Mouse (Mus musculus) heart, embryonic 14.5 days (tissue): ENCODE results near the gene 1600014C23Rik. TPM values are rescaled to one million over a fixed set of nuclear protein-coding genes. Genes with fewer than 3 reads are reported as not detected.

ENCODE experiments used
- ATAC-seq: fragments of 200-750 bp; cut with Nextera tagmentation; 2 replicates; pipeline ENCODE4 v1.8.0; 2017; ENCODE audit warnings: low read depth, moderate TSS enrichment; ENCODE audit not compliant: insufficient number of reproducible peaks, insufficient read depth, low FRiP score
- H3K27ac ChIP-seq, 2 experiments: fragments of 200-500 bp in 1 of 2; fragments of 300-500 bp in 1 of 2; sonication (generic) in 1 of 2; replicated peaks in 1 of 2; 2 replicates each; pipeline ENCODE4 v1.5.1; 2012 to 2014; ENCODE audit warnings: low read depth in 2 of 2, low read length in 2 of 2, control low read depth in 1 of 2, mild to moderate bottlenecking in 1 of 2, mixed read lengths in 1 of 2; ENCODE audit not compliant: control insufficient read depth in 1 of 2, insufficient read depth in 1 of 2
- H3K27me3 ChIP-seq: fragments of 300-500 bp; sonication (generic); 2 replicates; pipeline ENCODE4 v1.6.1; 2014; ENCODE audit warnings: mild to moderate bottlenecking, low read length, control low read depth; ENCODE audit not compliant: control insufficient read depth, insufficient read depth
- H3K36me3 ChIP-seq: fragments of 300-500 bp; sonication (generic); 2 replicates; pipeline ENCODE4 v1.6.1; 2014; ENCODE audit warnings: mild to moderate bottlenecking, control low read depth, low read length, mixed read lengths; ENCODE audit not compliant: control insufficient read depth, insufficient read depth
- H3K4me1 ChIP-seq, 2 experiments: fragments of 200-500 bp in 1 of 2; fragments of 300-500 bp in 1 of 2; sonication (generic) in 1 of 2; 2 replicates each; pipeline ENCODE4 v1.6.1; 2012 to 2014; ENCODE audit warnings: low read length in 2 of 2, control low read depth in 1 of 2, mixed read lengths in 1 of 2; ENCODE audit not compliant: control insufficient read depth in 2 of 2, insufficient read depth in 2 of 2
- H3K4me2 ChIP-seq: fragments of 300-500 bp; sonication (generic); 2 replicates; pipeline ENCODE4 v1.6.1; 2014; ENCODE audit warnings: mild to moderate bottlenecking, low read length
- H3K4me3 ChIP-seq, 2 experiments: fragments of 200-500 bp in 1 of 2; fragments of 300-500 bp in 1 of 2; sonication (generic) in 1 of 2; 2 replicates each; pipeline ENCODE4 v1.5.1; 2012 to 2014; ENCODE audit warnings: low read length in 2 of 2, mild to moderate bottlenecking in 2 of 2, control low read depth in 1 of 2, low read depth in 1 of 2, moderate library complexity in 1 of 2; ENCODE audit not compliant: control insufficient read depth in 1 of 2, insufficient read depth in 1 of 2
- H3K9ac ChIP-seq: fragments of 300-500 bp; sonication (generic); 2 replicates; pipeline ENCODE4 v1.6.1; 2014; ENCODE audit warnings: mild to moderate bottlenecking, low read length
- H3K9me3 ChIP-seq: fragments of 300-500 bp; sonication (generic); 2 replicates; pipeline ENCODE4 v1.6.1; 2016; ENCODE audit warnings: low read length, control low read depth; ENCODE audit not compliant: control insufficient read depth
- whole genome bisulfite sequencing: fragments of 180-500 bp; shearing (Covaris S2); extraction: QIAGEN DNeasy Blood & Tissue Kit; methylation state at CpG from one replicate; pipeline ENCODE4 v1.1.7; 2014; 5-methylcytosine and 5-hydroxymethylcytosine counted together
- polyA plus RNA-seq: library from polyadenylated mRNA; unstranded; fragments of >200 nt; fragmentation: Nextera tagmentation; extraction: Ambion mirVana; gene quantifications from 2 replicates; pipeline ENCODE4 v1.2.1, GENCODE M21; 2014

The 1600014C23Rik gene
- polyA plus RNA-seq, 1 experiment from 2014 or later, result 1.0 TPM

DNA sequence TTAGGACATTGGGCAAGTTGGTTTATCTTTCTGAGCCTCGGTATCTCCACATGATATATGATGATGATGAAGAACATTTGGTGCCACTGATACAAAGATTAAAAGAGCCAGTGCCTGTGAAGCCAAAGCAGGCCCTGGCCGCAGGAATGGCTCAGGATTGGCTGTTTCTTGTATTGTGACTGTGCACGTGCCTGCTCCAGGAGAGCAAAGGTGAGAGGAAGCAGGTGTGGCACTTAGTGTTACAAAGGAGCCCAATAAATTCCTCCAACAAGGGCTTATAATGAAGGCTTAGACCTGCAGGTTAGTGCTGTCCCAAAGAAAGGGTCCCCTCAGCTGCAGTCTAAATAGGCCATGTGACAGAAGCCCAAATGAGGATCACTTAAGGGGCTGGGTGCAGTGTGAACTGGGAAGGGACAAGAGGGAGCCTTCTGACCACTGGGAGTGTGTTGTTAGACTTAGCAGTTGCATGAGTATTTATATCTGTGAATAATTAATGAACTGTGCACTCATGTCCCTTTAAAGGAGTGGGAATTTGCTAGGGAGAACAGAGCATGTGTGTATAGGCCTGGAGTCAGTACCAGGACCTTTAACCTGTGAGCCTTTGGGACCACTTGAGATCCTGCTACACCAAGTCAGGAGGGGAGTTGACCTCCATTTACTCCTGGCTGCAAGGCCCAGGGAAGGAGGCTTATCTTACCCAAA is 34.5 kb downstream of the 1600014C23Rik start:
- H3K9me3 ChIP-seq, result no peaks in the 10 kb centered on the region
- H3K4me1 ChIP-seq, result peaks cover 18 to 29% of the 10 kb centered on the region in 2 experiments
- WGBS, result 94% methylated on average over 3 of the region's 3 CpGs
- H3K9ac ChIP-seq, result no peak overlapping the region
- H3K36me3 ChIP-seq, result peaks cover 21% of the 10 kb centered on the region
- H3K4me3 ChIP-seq, result no peak overlapping the region
- no peaks in the 10 kb centered on the region for H3K27me3 ChIP-seq
- H3K27ac ChIP-seq, result no peak overlapping the region
- H3K4me2 ChIP-seq, result no peak overlapping the region
- ATAC-seq, result no peak

DNA sequence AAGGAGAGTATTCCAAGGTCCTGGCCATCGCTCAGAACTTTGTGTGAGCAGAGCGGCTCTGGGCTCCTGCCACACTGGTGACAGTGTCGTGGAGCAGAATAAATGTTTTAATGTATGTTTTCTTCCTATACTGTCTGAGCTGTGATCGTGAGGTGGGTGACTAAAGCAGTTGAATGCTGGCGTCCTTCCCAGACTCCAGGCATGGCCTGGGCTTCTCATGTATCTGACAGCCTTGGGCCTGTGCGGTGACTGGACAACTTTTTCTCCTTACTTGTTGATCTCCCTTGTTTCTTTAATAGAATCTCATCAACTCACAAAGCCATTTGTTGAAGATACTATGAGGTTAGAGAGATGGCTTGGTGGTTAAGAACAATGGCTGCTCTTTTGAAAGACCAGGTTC is 35.3 kb downstream of the 1600014C23Rik start:
- no peak for ATAC-seq
- H3K9ac ChIP-seq, result no peak overlapping the region
- no peaks in the 10 kb centered on the region for H3K9me3 ChIP-seq
- no peaks in the 10 kb centered on the region for H3K27me3 ChIP-seq
- no peak overlapping the region for H3K4me2 ChIP-seq
- H3K36me3 ChIP-seq, result peaks cover 21% of the 10 kb centered on the region
- H3K4me3 ChIP-seq, result no peak overlapping the region
- H3K27ac ChIP-seq, result no peak overlapping the region
- 70% methylated on average over 6 of the region's 6 CpGs for whole genome bisulfite sequencing
- peaks cover 26 to 37% of the 10 kb centered on the region in 2 experiments for H3K4me1 ChIP-seq

DNA sequence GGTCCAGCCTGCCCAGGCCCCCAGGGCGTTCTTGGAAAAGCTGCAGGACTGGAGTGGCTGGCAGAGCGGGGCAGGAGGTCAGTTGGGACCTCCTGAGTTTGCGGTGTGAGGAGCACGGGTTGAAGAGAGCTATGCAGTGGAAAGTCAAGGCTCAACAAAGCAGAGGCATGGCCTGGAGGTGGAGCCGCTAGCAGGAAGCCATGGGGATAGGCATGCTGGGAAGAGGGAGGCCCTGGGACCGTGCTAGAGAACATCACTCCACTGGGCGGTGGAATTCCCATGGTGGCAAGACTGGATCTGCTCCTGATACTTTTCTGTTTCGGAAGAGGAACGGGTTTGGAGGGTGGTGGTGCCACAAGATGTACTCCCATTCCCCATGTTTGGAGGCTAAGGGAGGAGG is 36.7 kb downstream of the 1600014C23Rik start:
- 89% methylated on average over 9 of the region's 9 CpGs for WGBS
- Histone ChIP-seq H3K4me1 (peaks cover 27 to 41% of the 10 kb centered on the region in 2 experiments), H3K4me2 (no peak overlapping the region), H3K4me3 (no peak overlapping the region), H3K36me3 (peaks cover 21% of the 10 kb centered on the region), H3K27ac (no peak overlapping the region), H3K9ac (no peak overlapping the region), H3K27me3 (no peaks in the 10 kb centered on the region), H3K9me3 (no peaks in the 10 kb centered on the region)
- ATAC-seq, result no peak

DNA sequence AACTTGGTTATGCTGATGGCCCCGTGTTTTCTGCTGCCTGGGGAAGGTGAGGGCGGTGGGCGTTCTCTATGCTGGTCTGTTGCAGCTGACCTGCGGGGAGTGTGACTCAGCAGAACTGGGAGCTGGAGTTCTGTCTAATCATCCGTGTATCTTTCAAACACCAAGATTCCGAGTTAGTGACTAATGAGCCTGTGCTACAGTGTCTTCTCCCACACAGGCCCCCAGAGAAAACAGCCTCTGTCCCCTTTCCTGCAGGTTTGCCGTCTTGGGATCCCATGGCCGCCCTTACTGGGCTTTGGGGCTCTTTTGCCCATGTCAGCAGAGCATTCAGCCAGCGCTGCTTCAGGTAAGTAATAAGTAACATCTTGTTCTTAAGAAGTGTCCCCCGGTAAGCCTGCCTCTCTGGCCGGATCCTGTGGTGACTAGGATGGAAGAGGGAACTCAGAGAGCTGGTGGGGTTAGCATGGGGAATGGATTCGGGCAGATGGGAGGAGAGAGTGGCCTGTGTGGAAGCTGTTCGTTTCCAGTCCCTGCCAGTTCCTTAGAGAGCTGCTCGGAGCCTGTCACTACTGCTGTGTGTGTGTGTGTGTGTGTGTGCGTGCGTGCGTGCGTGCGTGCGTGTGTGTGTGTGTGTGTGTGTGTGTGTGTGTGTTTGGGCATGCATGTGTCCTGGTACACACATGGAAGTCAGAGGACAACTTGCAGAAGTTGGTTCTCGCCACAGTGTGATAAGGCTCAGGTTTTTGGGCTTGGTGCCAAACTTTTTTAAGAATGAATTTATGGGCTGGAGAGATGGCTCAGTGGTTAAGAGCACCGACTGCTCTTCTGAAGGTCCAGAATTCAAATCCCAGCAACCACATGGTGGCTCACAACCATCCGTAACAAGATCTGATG is 38.2 kb downstream of the 1600014C23Rik start:
- 58% methylated on average over 22 of the region's 23 CpGs for WGBS
- no peak for ATAC-seq
- H3K9me3 ChIP-seq, result no peaks in the 10 kb centered on the region
- peaks cover 23 to 30% of the 10 kb centered on the region in 2 experiments for H3K4me1 ChIP-seq
- no peak overlapping the region for H3K4me2 ChIP-seq
- H3K4me3 ChIP-seq, result no peak overlapping the region
- no peaks in the 10 kb centered on the region for H3K27me3 ChIP-seq
- no peak overlapping the region; the same call in 1 of the 2 replicates for H3K9ac ChIP-seq
- no peak overlapping the region for H3K27ac ChIP-seq
- H3K36me3 ChIP-seq, result peaks cover 21% of the 10 kb centered on the region

DNA sequence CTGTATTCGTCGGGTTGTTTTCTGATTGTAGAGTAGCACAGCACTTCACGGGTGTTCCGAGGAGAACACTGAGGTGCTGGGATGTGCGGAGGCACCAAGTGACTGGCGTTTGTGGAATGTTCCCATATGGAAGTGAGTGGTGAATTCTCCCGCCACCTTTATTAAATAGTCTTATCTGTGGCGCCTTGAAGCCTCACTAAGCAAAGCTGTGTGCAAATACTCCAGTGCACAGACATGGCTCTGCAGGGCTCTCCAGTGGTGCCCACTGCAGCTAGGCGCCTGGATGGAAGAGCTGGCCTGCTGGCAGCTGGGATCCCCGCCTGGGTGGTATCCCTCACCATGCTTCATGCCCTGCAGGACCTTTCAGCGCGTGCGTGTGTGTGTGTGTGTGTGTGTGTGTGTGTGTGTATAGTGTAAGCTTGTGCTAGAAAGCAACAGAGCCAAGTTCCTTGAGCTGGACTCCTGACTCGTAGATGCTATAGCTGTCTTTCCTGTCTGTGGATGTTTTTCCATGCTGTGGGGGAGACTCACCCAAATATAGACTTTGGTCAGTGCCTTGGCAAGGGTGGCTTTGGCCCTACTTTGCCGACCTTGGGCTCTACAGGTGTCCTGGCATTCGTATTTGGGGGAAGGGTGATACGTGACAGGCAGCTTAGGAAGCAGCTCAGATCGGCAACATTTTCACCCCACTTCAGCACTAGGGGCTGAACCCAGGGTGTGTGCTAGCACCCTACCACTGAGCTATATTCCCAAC is 39.7 kb downstream of the 1600014C23Rik start:
- peaks cover 22 to 30% of the 10 kb centered on the region in 2 experiments for H3K4me1 ChIP-seq
- peaks cover 17% of the 10 kb centered on the region for H3K36me3 ChIP-seq
- H3K9ac ChIP-seq, result peak overlapping the region; percentile 3
- no peaks in the 10 kb centered on the region for H3K9me3 ChIP-seq
- H3K27ac ChIP-seq, result peak overlapping the region; percentile 0 to 12; a peak in 1 of 4 replicates
- WGBS, result 47% methylated on average over 18 of the region's 18 CpGs
- no peak overlapping the region for H3K4me3 ChIP-seq
- no peak for ATAC-seq
- H3K4me2 ChIP-seq, result 0 out of 2 replicates have a peak overlapping the region, but pooled peaks have one; percentile 27
- H3K27me3 ChIP-seq, result no peaks in the 10 kb centered on the region

GRCm38 (mm10) chr17:45692159-45692558 is 41.5 kb downstream of the 1600014C23Rik start:
- H3K4me2 ChIP-seq, result no peak overlapping the region
- H3K4me3 ChIP-seq, result no peak overlapping the region
- H3K36me3 ChIP-seq, result peaks cover 3% of the 10 kb centered on the region; the same call in 1 of the 2 replicates
- H3K27ac ChIP-seq, result no peak overlapping the region
- peaks cover 23 to 36% of the 10 kb centered on the region in 2 experiments for H3K4me1 ChIP-seq
- H3K27me3 ChIP-seq, result no peaks in the 10 kb centered on the region
- 81% methylated on average over 5 of the region's 5 CpGs for WGBS
- no peaks in the 10 kb centered on the region for H3K9me3 ChIP-seq
- ATAC-seq, result no peak
- H3K9ac ChIP-seq, result no peak overlapping the region

GRCm38 (mm10) chr17:45690044-45690443 is 43.6 kb downstream of the 1600014C23Rik start:
- no peak overlapping the region for H3K27ac ChIP-seq
- H3K27me3 ChIP-seq, result no peaks in the 10 kb centered on the region
- no peaks in the 10 kb centered on the region for H3K36me3 ChIP-seq
- peaks cover 18 to 34% of the 10 kb centered on the region in 2 experiments for H3K4me1 ChIP-seq
- no peak overlapping the region for H3K4me2 ChIP-seq
- H3K4me3 ChIP-seq, result no peak overlapping the region
- no peak overlapping the region for H3K9ac ChIP-seq
- WGBS, result 86% methylated on average over 4 of the region's 4 CpGs
- no peaks in the 10 kb centered on the region for H3K9me3 ChIP-seq
- ATAC-seq, result no peak
